Mouse (Mus musculus) intestine, postnatal 0 days (tissue): ENCODE results near the gene Srcin1. TPM values are rescaled to one million over a fixed set of nuclear protein-coding genes. Genes with fewer than 3 reads are reported as not detected.

ENCODE experiments used
- ATAC-seq: fragments of 200-750 bp; cut with Nextera tagmentation; 2 replicates; pipeline ENCODE4 v1.8.0; 2017; ENCODE audit warnings: mild to moderate bottlenecking, moderate TSS enrichment, moderate library complexity
- H3K27ac ChIP-seq: fragments of 300-500 bp; sonication (generic); 2 replicates; pipeline ENCODE4 v1.5.1; 2014; ENCODE audit warnings: mild to moderate bottlenecking, low read depth, low read length, moderate library complexity
- H3K27me3 ChIP-seq: fragments of 300-500 bp; sonication (generic); replicated peaks from 2 replicates; pipeline ENCODE4 v1.6.1; 2014; ENCODE audit warnings: low read length, mixed read lengths; ENCODE audit not compliant: control insufficient read depth, insufficient read depth
- H3K36me3 ChIP-seq: fragments of 300-500 bp; sonication (generic); 2 replicates; pipeline ENCODE4 v1.6.1; 2014; ENCODE audit warnings: mild to moderate bottlenecking, moderate library complexity; ENCODE audit not compliant: control insufficient read depth, insufficient read depth
- H3K4me1 ChIP-seq: fragments of 300-500 bp; sonication (generic); replicated peaks from 2 replicates; pipeline ENCODE4 v1.6.1; 2014; ENCODE audit warnings: antibody characterized with exemption, low read length, mixed read lengths; ENCODE audit not compliant: control insufficient read depth, insufficient read depth
- H3K4me2 ChIP-seq: fragments of 300-500 bp; sonication (generic); replicated peaks from 2 replicates; pipeline ENCODE4 v1.6.1; 2014; ENCODE audit warnings: low read depth, mild to moderate bottlenecking, moderate library complexity
- H3K4me3 ChIP-seq: fragments of 300-500 bp; sonication (generic); 2 replicates; pipeline ENCODE4 v1.5.1; 2014; ENCODE audit warnings: low read depth, low read length
- H3K9ac ChIP-seq: fragments of 300-500 bp; sonication (generic); 2 replicates; pipeline ENCODE4 v1.6.1; 2014; ENCODE audit warnings: mild to moderate bottlenecking, low read depth, low read length
- H3K9me3 ChIP-seq: fragments of 300-500 bp; sonication (generic); 2 replicates; pipeline ENCODE4 v1.6.1; 2016; ENCODE audit warnings: mixed run types; ENCODE audit not compliant: control insufficient read depth
- CTCF ChIP-seq: sonication (generic); IDR thresholded peaks from 2 replicates; pipeline ENCODE4 v1.5.1; 2016; ENCODE audit warnings: low read depth, mild to moderate bottlenecking, control low read depth, antibody characterized with exemption, moderate library complexity
- WGBS: fragments of 180-500 bp; shearing (Covaris S2); extraction: QIAGEN DNeasy Blood & Tissue Kit; methylation state at CpG from one replicate; pipeline ENCODE4 v1.1.7; 2014; 5-methylcytosine and 5-hydroxymethylcytosine counted together
- polyA plus RNA-seq: library from polyadenylated mRNA; unstranded; fragments of >200 nt; fragmentation: Nextera tagmentation; extraction: Ambion mirVana; gene quantifications from 2 replicates; pipeline ENCODE4 v1.2.1, GENCODE M21; 2015

Srcin1 gene
- polyA plus RNA-seq, 1 experiment from 2014 or later: 0.18 TPM

- H3K4me3 ChIP-seq: no peak overlapping the region
- no peaks in the 10 kb centered on the region for H3K36me3 ChIP-seq
- 39% methylated on average over 12 of the region's 12 CpGs for WGBS
- H3K9me3 ChIP-seq: no peaks in the 10 kb centered on the region
- H3K27me3 ChIP-seq: peaks cover 60% of the 10 kb centered on the region
- TF ChIP-seq CTCF: no peak
- H3K4me1 ChIP-seq: no peaks in the 10 kb centered on the region
- ATAC-seq: no peak
- H3K4me2 ChIP-seq: no peak overlapping the region
- no peak overlapping the region for H3K9ac ChIP-seq
- no peak overlapping the region for H3K27ac ChIP-seq
These were observed 38.4 kb downstream of the Srcin1 start for GRCm38 (mm10) chr11:97537580-97538089.

- no peaks in the 10 kb centered on the region for H3K9me3 ChIP-seq
- H3K4me2 ChIP-seq: peak overlapping the region; percentile 62
- no peak for ATAC-seq
- H3K4me1 ChIP-seq: no peaks in the 10 kb centered on the region
- no peaks in the 10 kb centered on the region for H3K36me3 ChIP-seq
- TF ChIP-seq CTCF: peak; percentile 47
- H3K9ac ChIP-seq: peak overlapping the region; percentile 17; the same call in 1 of the 2 replicates
- H3K27ac ChIP-seq: no peak overlapping the region
- peaks cover 67% of the 10 kb centered on the region for H3K27me3 ChIP-seq
- H3K4me3 ChIP-seq: peak overlapping the region; percentile 32
- WGBS: 3% methylated on average over 36 of the region's 36 CpGs
These were observed 39.0 kb downstream of the Srcin1 start for GRCm38 (mm10) chr11:97536835-97537579.

GRCm38 (mm10) chr11:97536083-97536747 lies 39.8 kb downstream of the Srcin1 start:
- peaks cover 69% of the 10 kb centered on the region for H3K27me3 ChIP-seq
- 16% methylated on average over 35 of the region's 35 CpGs for WGBS
- no peak overlapping the region for H3K4me3 ChIP-seq
- no peaks in the 10 kb centered on the region for H3K36me3 ChIP-seq
- TF ChIP-seq CTCF: no peak
- ATAC-seq: no peak
- H3K4me1 ChIP-seq: no peaks in the 10 kb centered on the region
- no peaks in the 10 kb centered on the region for H3K9me3 ChIP-seq
- no peak overlapping the region for H3K27ac ChIP-seq
- H3K4me2 ChIP-seq: peak overlapping the region; percentile 62
- no peak overlapping the region for H3K9ac ChIP-seq

- H3K9me3 ChIP-seq: no peaks in the 10 kb centered on the region
- no peak overlapping the region for H3K27ac ChIP-seq
- peaks cover 72% of the 10 kb centered on the region for H3K27me3 ChIP-seq
- no peak for ATAC-seq
- H3K4me2 ChIP-seq: no peak overlapping the region
- no peaks in the 10 kb centered on the region for H3K36me3 ChIP-seq
- H3K9ac ChIP-seq: no peak overlapping the region
- no peak for TF ChIP-seq CTCF
- WGBS: 50% methylated on average over 5 of the region's 5 CpGs
- H3K4me1 ChIP-seq: no peaks in the 10 kb centered on the region
- no peak overlapping the region for H3K4me3 ChIP-seq
These were observed 40.3 kb downstream of the Srcin1 start for GRCm38 (mm10) chr11:97535660-97536059.

GRCm38 (mm10) chr11:97535308-97535630 lies 40.7 kb downstream of the Srcin1 start:
- WGBS: 28% methylated on average over 5 of the region's 5 CpGs
- Histone ChIP-seq H3K27ac (no peak overlapping the region), H3K4me3 (peak overlapping the region; percentile 31), H3K9ac (no peak overlapping the region), H3K4me2 (0 out of 2 replicates have a peak overlapping the region, but pooled peaks have one; percentile 51), H3K27me3 (peaks cover 72% of the 10 kb centered on the region), H3K4me1 (no peaks in the 10 kb centered on the region), H3K36me3 (no peaks in the 10 kb centered on the region), H3K9me3 (no peaks in the 10 kb centered on the region)
- TF ChIP-seq CTCF: no peak
- ATAC-seq: no peak

- H3K4me1 ChIP-seq: no peaks in the 10 kb centered on the region
- H3K36me3 ChIP-seq: no peaks in the 10 kb centered on the region
- H3K27ac ChIP-seq: no peak overlapping the region
- H3K9ac ChIP-seq: no peak overlapping the region
- 4% methylated on average over 84 of the region's 95 CpGs for WGBS
- no peak for ATAC-seq
- peaks cover 75% of the 10 kb centered on the region for H3K27me3 ChIP-seq
- no peak for TF ChIP-seq CTCF
- H3K4me3 ChIP-seq: peak overlapping the region; percentile 31
- peak overlapping the region; percentile 51 for H3K4me2 ChIP-seq
- no peaks in the 10 kb centered on the region for H3K9me3 ChIP-seq
These were observed 41.3 kb downstream of the Srcin1 start for GRCm38 (mm10) chr11:97534442-97535307.
